Mouse (Mus musculus): Measurements from ENCODE around the gene Myo19. TPM values are rescaled to one million over a fixed set of nuclear protein-coding genes. Genes with fewer than 3 reads are reported as not detected.
A peak's percentile ranks its signal among the peaks of the same experiment; 100 is the strongest.

Gene Myo19
- polyA plus RNA-seq, 1 experiment = 8.7 TPM

GRCm38 (mm10) chr11:84947206-84947605 lies 67.3 kb downstream of the Myo19 start:
- H3K27me3 ChIP-seq (ENCODE audit: control insufficient read depth, insufficient read depth, low read length) = no peaks in the 10 kb centered on the region
- no peak overlapping the region for H3K4me3 ChIP-seq (ENCODE audit: low read depth, low read length)
- TF ChIP-seq CTCF (IDR thresholded peaks at IDR 0.05; ENCODE audit: extremely low read depth, insufficient read length, insufficient replicate concordance, low read depth, low read length) = no peak
- no peak for TF ChIP-seq POLR2A (IDR thresholded peaks at IDR 0.05; ENCODE audit: low read depth, low read length)
- no peaks in the 10 kb centered on the region for H3K36me3 ChIP-seq (ENCODE audit: control insufficient read depth, insufficient read depth, low read length)
- H3K27ac ChIP-seq (ENCODE audit: insufficient read depth, low read depth, low read length) = no peak overlapping the region
- peaks cover 36% of the 10 kb centered on the region for H3K4me1 ChIP-seq (ENCODE audit: control insufficient read depth, insufficient read depth, insufficient read length, low read length)
- WGBS = 78% methylated on average over 6 of the region's 6 CpGs

- H3K36me3 ChIP-seq (ENCODE audit: control insufficient read depth, insufficient read depth, low read length) = no peaks in the 10 kb centered on the region
- H3K4me1 ChIP-seq (ENCODE audit: control insufficient read depth, insufficient read depth, insufficient read length, low read length) = peaks cover 35% of the 10 kb centered on the region
- TF ChIP-seq CTCF (IDR thresholded peaks at IDR 0.05; ENCODE audit: extremely low read depth, insufficient read length, insufficient replicate concordance, low read depth, low read length) = no peak
- no peak for TF ChIP-seq POLR2A (IDR thresholded peaks at IDR 0.05; ENCODE audit: low read depth, low read length)
- H3K4me3 ChIP-seq (ENCODE audit: low read depth, low read length) = no peak overlapping the region
- no peak overlapping the region for H3K27ac ChIP-seq (ENCODE audit: insufficient read depth, low read depth, low read length)
- no peaks in the 10 kb centered on the region for H3K27me3 ChIP-seq (ENCODE audit: control insufficient read depth, insufficient read depth, low read length)
- 41% methylated on average over 3 of the region's 3 CpGs for WGBS
Observed at GRCm38 (mm10) chr11:84948114-84948513, 68.2 kb downstream of the Myo19 start.

GRCm38 (mm10) chr11:84948526-84948925 lies 68.6 kb downstream of the Myo19 start:
- no peak for TF ChIP-seq CTCF (IDR thresholded peaks at IDR 0.05; ENCODE audit: extremely low read depth, insufficient read length, insufficient replicate concordance, low read depth, low read length)
- no peak for TF ChIP-seq POLR2A (IDR thresholded peaks at IDR 0.05; ENCODE audit: low read depth, low read length)
- 33% methylated on average over 3 of the region's 3 CpGs for WGBS

GRCm38 (mm10) chr11:84952611-84953010 lies 72.7 kb downstream of the Myo19 start:
- no peaks in the 10 kb centered on the region for H3K36me3 ChIP-seq (ENCODE audit: control insufficient read depth, insufficient read depth, low read length)
- 14% methylated on average over 2 of the region's 2 CpGs for WGBS

More at GRCm38 (mm10) chr11:84948526-84948925, 68.6 kb downstream of the Myo19 start:
- H3K4me3 ChIP-seq (ENCODE audit: low read depth, low read length) = no peak overlapping the region
- peaks cover 34% of the 10 kb centered on the region for H3K4me1 ChIP-seq (ENCODE audit: control insufficient read depth, insufficient read depth, insufficient read length, low read length)
- no peaks in the 10 kb centered on the region for H3K36me3 ChIP-seq (ENCODE audit: control insufficient read depth, insufficient read depth, low read length)
- H3K27ac ChIP-seq (ENCODE audit: insufficient read depth, low read depth, low read length) = no peak overlapping the region
- no peaks in the 10 kb centered on the region for H3K27me3 ChIP-seq (ENCODE audit: control insufficient read depth, insufficient read depth, low read length)

GRCm38 (mm10) chr11:84956400-84956799 lies 76.5 kb downstream of the Myo19 start:
- no peak overlapping the region for H3K27ac ChIP-seq (ENCODE audit: insufficient read depth, low read depth, low read length)
- no peaks in the 10 kb centered on the region for H3K27me3 ChIP-seq (ENCODE audit: control insufficient read depth, insufficient read depth, low read length)
- TF ChIP-seq POLR2A (IDR thresholded peaks at IDR 0.05; ENCODE audit: low read depth, low read length) = no peak
- TF ChIP-seq CTCF (IDR thresholded peaks at IDR 0.05; ENCODE audit: extremely low read depth, insufficient read length, insufficient replicate concordance, low read depth, low read length) = no peak
- H3K36me3 ChIP-seq (ENCODE audit: control insufficient read depth, insufficient read depth, low read length) = no peaks in the 10 kb centered on the region
- WGBS = 54% methylated on average over 5 of the region's 5 CpGs
- peaks cover 36% of the 10 kb centered on the region; the same call in 1 of the 2 replicates for H3K4me1 ChIP-seq (ENCODE audit: control insufficient read depth, insufficient read depth, insufficient read length, low read length)
- no peak overlapping the region for H3K4me3 ChIP-seq (ENCODE audit: low read depth, low read length)

More at GRCm38 (mm10) chr11:84952611-84953010, 72.7 kb downstream of the Myo19 start:
- Histone ChIP-seq H3K4me3 (ENCODE audit: low read depth, low read length) (no peak overlapping the region), H3K27ac (ENCODE audit: insufficient read depth, low read depth, low read length) (peak overlapping the region; percentile 66), H3K27me3 (ENCODE audit: control insufficient read depth, insufficient read depth, low read length) (no peaks in the 10 kb centered on the region), H3K4me1 (ENCODE audit: control insufficient read depth, insufficient read depth, insufficient read length, low read length) (peaks cover 21% of the 10 kb centered on the region; the same call in 1 of the 2 replicates)
- no peak for TF ChIP-seq POLR2A (IDR thresholded peaks at IDR 0.05; ENCODE audit: low read depth, low read length)
- TF ChIP-seq CTCF (IDR thresholded peaks at IDR 0.05; ENCODE audit: extremely low read depth, insufficient read length, insufficient replicate concordance, low read depth, low read length) = no peak

- 11% methylated on average over 15 of the region's 15 CpGs for WGBS
Observed at GRCm38 (mm10) chr11:84957171-84957570, 77.2 kb downstream of the Myo19 start.

GRCm38 (mm10) chr11:84957591-84958270 lies 77.8 kb downstream of the Myo19 start, which contains the start of gene Car4:
TSS of gene Car4 (plus strand) at chr11:84957786.
- peaks cover 43% of the 10 kb centered on the region for H3K4me1 ChIP-seq (ENCODE audit: control insufficient read depth, insufficient read depth, insufficient read length, low read length)
- WGBS = 2% methylated on average over 49 of the region's 49 CpGs
- peak within 1 kb of the TSS; percentile 72; the same call in 1 of the 2 replicates for H3K27ac ChIP-seq (ENCODE audit: insufficient read depth, low read depth, low read length)
- no peaks in the 10 kb centered on the region for H3K36me3 ChIP-seq (ENCODE audit: control insufficient read depth, insufficient read depth, low read length)
- no peaks in the 10 kb centered on the region for H3K27me3 ChIP-seq (ENCODE audit: control insufficient read depth, insufficient read depth, low read length)
- no peak for TF ChIP-seq CTCF (IDR thresholded peaks at IDR 0.05; ENCODE audit: extremely low read depth, insufficient read length, insufficient replicate concordance, low read depth, low read length)
- TF ChIP-seq POLR2A (IDR thresholded peaks at IDR 0.05; ENCODE audit: low read depth, low read length) = peak; percentile 43; the same call in 1 of the 2 replicates
- peak within 1 kb of the TSS; percentile 64 for H3K4me3 ChIP-seq (ENCODE audit: low read depth, low read length)

More at GRCm38 (mm10) chr11:84957171-84957570, 77.2 kb downstream of the Myo19 start:
- TF ChIP-seq CTCF (IDR thresholded peaks at IDR 0.05; ENCODE audit: extremely low read depth, insufficient read length, insufficient replicate concordance, low read depth, low read length) (no peak), POLR2A (IDR thresholded peaks at IDR 0.05; ENCODE audit: low read depth, low read length) (no peak)
- Histone ChIP-seq H3K4me3 (ENCODE audit: low read depth, low read length) (peak overlapping the region; percentile 64), H3K36me3 (ENCODE audit: control insufficient read depth, insufficient read depth, low read length) (no peaks in the 10 kb centered on the region), H3K4me1 (ENCODE audit: control insufficient read depth, insufficient read depth, insufficient read length, low read length) (peaks cover 39% of the 10 kb centered on the region), H3K27ac (ENCODE audit: insufficient read depth, low read depth, low read length) (no peak overlapping the region), H3K27me3 (ENCODE audit: control insufficient read depth, insufficient read depth, low read length) (no peaks in the 10 kb centered on the region)

Data from small intestine, adult 2 months (tissue).